Mouse (Mus musculus) regulatory T cell (primary cell): ENCODE data around the gene Renbp.

Source experiments
- in situ Hi-C: fragments of 300-600 bp; cut with MboI, MseI; formaldehyde crosslinking; loops from one replicate; pipeline ENCODE4 v1.15.1; 2025; ENCODE audit warnings: high pct_unique_total_duplicates

Gene Renbp

GRCm38 (mm10) chrX:73921285-73921822, 9.3 kb downstream of the Renbp start:
- in situ Hi-C loops = no loop called here

- in situ Hi-C loops = no loop called here
Measured at GRCm38 (mm10) chrX:73918631-73919030, 12.0 kb downstream of the Renbp start.

- in situ Hi-C loops = no loop called here
Measured at GRCm38 (mm10) chrX:73916945-73917344, 13.7 kb downstream of the Renbp start.

- in situ Hi-C loops = no loop called here
Measured at GRCm38 (mm10) chrX:73914827-73915703, 15.6 kb downstream of the Renbp start.

GRCm38 (mm10) chrX:73911588-73911987, 19.1 kb downstream of the Renbp start:
- in situ Hi-C loops = no loop called here

GRCm38 (mm10) chrX:73911156-73911555, 19.5 kb downstream of the Renbp start:
- in situ Hi-C loops = no loop called here

GRCm38 (mm10) chrX:73910451-73910850, 20.2 kb downstream of the Renbp start:
- in situ Hi-C loops = no loop called here

- in situ Hi-C loops = no loop called here
Measured at GRCm38 (mm10) chrX:73910049-73910448, 20.6 kb downstream of the Renbp start.

GRCm38 (mm10) chrX:73897959-73898358, 32.7 kb downstream of the Renbp start:
- in situ Hi-C loops = no loop called here

GRCm38 (mm10) chrX:73895719-73896118, 34.9 kb downstream of the Renbp start, which contains the start of gene L1cam:
TSS of gene L1cam (minus strand) at chrX:73896105.
- in situ Hi-C loops = no loop called here

GRCm38 (mm10) chrX:73892833-73893232, 37.8 kb downstream of the Renbp start:
- in situ Hi-C loops = no loop called here

GRCm38 (mm10) chrX:73891551-73892152, 39.0 kb downstream of the Renbp start, which contains the start of gene Avpr2:
TSS of gene Avpr2 (plus strand) at chrX:73892102.
- in situ Hi-C loops = no loop called here

GRCm38 (mm10) chrX:73881463-73881862, 49.2 kb downstream of the Renbp start:
- in situ Hi-C loops = no loop called here

GRCm38 (mm10) chrX:73881036-73881427, 49.6 kb downstream of the Renbp start:
- in situ Hi-C loops = no loop called here

GRCm38 (mm10) chrX:73880194-73881035, 50.2 kb downstream of the Renbp start:
- in situ Hi-C loops = no loop called here

GRCm38 (mm10) chrX:73877014-73877413, 53.6 kb downstream of the Renbp start:
- in situ Hi-C loops = no loop called here

GRCm38 (mm10) chrX:73875881-73876280, 54.8 kb downstream of the Renbp start:
- in situ Hi-C loops = no loop called here
